Mouse (Mus musculus) skeletal muscle tissue, adult 2 months (tissue): ENCODE results near the gene Mis18a.

Experiments used
- DNase-seq: peaks from one replicate; pipeline ENCODE4 v3.0.0-alpha.2; 2012; ENCODE audit warnings: low read depth, low spot score

Gene Mis18a

GRCm38 (mm10) chr16:90727233-90728115 is at the start of gene Mis18a:
Gene Mis18a (minus strand): TSS chr16:90727404.
- peak; percentile 98 for DNase-seq

GRCm38 (mm10) chr16:90775946-90776520 is 48.8 kb upstream of the Mis18a start:
- peak; percentile 32 for DNase-seq

GRCm38 (mm10) chr16:90774646-90775045 is 47.4 kb upstream of the Mis18a start:
- no peak for DNase-seq

- no peak for DNase-seq
Measured at GRCm38 (mm10) chr16:90774216-90774615, 47.0 kb upstream of the Mis18a start.

- DNase-seq = no peak
Measured at GRCm38 (mm10) chr16:90766919-90767454, 39.8 kb upstream of the Mis18a start.

- DNase-seq = peak; percentile 86
Measured at GRCm38 (mm10) chr16:90765195-90765877, 38.1 kb upstream of the Mis18a start.

- DNase-seq = no peak
Measured at GRCm38 (mm10) chr16:90760515-90760914, 33.3 kb upstream of the Mis18a start.

GRCm38 (mm10) chr16:90759335-90759734 is 32.1 kb upstream of the Mis18a start:
- DNase-seq = no peak

- no peak for DNase-seq
Measured at GRCm38 (mm10) chr16:90753386-90753941, 26.3 kb upstream of the Mis18a start.

- DNase-seq = no peak
Measured at GRCm38 (mm10) chr16:90748169-90748568, 21.0 kb upstream of the Mis18a start.

GRCm38 (mm10) chr16:90747143-90747542 is 19.9 kb upstream of the Mis18a start:
- DNase-seq = no peak

GRCm38 (mm10) chr16:90738092-90738956 is 11.1 kb upstream of the Mis18a start, which contains the start of gene Mrap:
Gene Mrap (plus strand): TSS chr16:90738207.
- DNase-seq = no peak

GRCm38 (mm10) chr16:90736672-90737270 is 9.6 kb upstream of the Mis18a start:
- no peak for DNase-seq

GRCm38 (mm10) chr16:90735611-90736010 is 8.4 kb upstream of the Mis18a start:
- no peak for DNase-seq

- no peak for DNase-seq
Measured at GRCm38 (mm10) chr16:90726600-90727227, 490 bp downstream of the Mis18a start.

GRCm38 (mm10) chr16:90724051-90724450 is 3.2 kb downstream of the Mis18a start:
- no peak for DNase-seq

GRCm38 (mm10) chr16:90710313-90710712 is 16.9 kb downstream of the Mis18a start:
- DNase-seq = no peak

- DNase-seq = no peak
Measured at GRCm38 (mm10) chr16:90709711-90710289, 17.4 kb downstream of the Mis18a start.

GRCm38 (mm10) chr16:90706279-90706678 is 20.9 kb downstream of the Mis18a start:
- DNase-seq = no peak
